Mouse (Mus musculus) liver, embryonic 11.5 days (tissue): ENCODE measurements at regions not wholly inside any gene's neighbourhood (a gene's known extent, or its start where the extent isn't known, plus 50 kb on each side); places are given as distances from the start of the nearest gene placed in this dataset.

Experiments
- ATAC-seq: fragments of 200-750 bp; cut with Nextera tagmentation; replicated peaks from 2 replicates; pipeline ENCODE4 v1.8.0; 2017; ENCODE audit warnings: moderate number of reproducible peaks, mild to moderate bottlenecking, moderate TSS enrichment, moderate library complexity; ENCODE audit not compliant: low FRiP score
- DNase-seq: peaks from one replicate; pipeline ENCODE4 v3.0.0-alpha.2; 2017; ENCODE audit warnings: low spot score
- H3K27ac ChIP-seq: fragments of 300-500 bp; sonication (generic); 2 replicates; pipeline ENCODE4 v1.5.1; 2014; ENCODE audit warnings: mild to moderate bottlenecking, low read depth, low read length, control low read depth
- H3K27me3 ChIP-seq: fragments of 300-500 bp; sonication (generic); replicated peaks from 2 replicates; pipeline ENCODE4 v1.6.1; 2014; ENCODE audit warnings: low read length, mixed read lengths; ENCODE audit not compliant: control insufficient read depth, insufficient read depth
- H3K36me3 ChIP-seq: fragments of 300-500 bp; sonication (generic); 2 replicates; pipeline ENCODE4 v1.6.1; 2014; ENCODE audit warnings: mild to moderate bottlenecking, low read length, moderate library complexity, mixed read lengths; ENCODE audit not compliant: control insufficient read depth, insufficient read depth
- H3K4me1 ChIP-seq: fragments of 300-500 bp; sonication (generic); replicated peaks from 2 replicates; pipeline ENCODE4 v1.6.1; 2014; ENCODE audit warnings: low read length, mixed read lengths; ENCODE audit not compliant: control insufficient read depth, insufficient read depth
- H3K4me2 ChIP-seq: fragments of 300-500 bp; sonication (generic); 2 replicates; pipeline ENCODE4 v1.6.1; 2014; ENCODE audit warnings: mild to moderate bottlenecking, control low read depth, moderate library complexity
- H3K4me3 ChIP-seq: fragments of 300-500 bp; sonication (generic); 2 replicates; pipeline ENCODE4 v1.5.1; 2014; ENCODE audit warnings: low read depth, low read length, control low read depth
- H3K9ac ChIP-seq: fragments of 300-500 bp; sonication (generic); 2 replicates; pipeline ENCODE4 v1.6.1; 2014; ENCODE audit warnings: low read depth, low read length, control low read depth
- H3K9me3 ChIP-seq: fragments of 300-500 bp; sonication (generic); 2 replicates; pipeline ENCODE4 v1.6.1; 2016; ENCODE audit warnings: low read length, inconsistent platforms, mixed read lengths; ENCODE audit not compliant: control insufficient read depth
- WGBS: fragments of 180-500 bp; shearing (Covaris S2); extraction: QIAGEN DNeasy Blood & Tissue Kit; methylation state at CpG from one replicate; pipeline ENCODE4 v1.1.7; 2014; 5-methylcytosine and 5-hydroxymethylcytosine counted together

DNA sequence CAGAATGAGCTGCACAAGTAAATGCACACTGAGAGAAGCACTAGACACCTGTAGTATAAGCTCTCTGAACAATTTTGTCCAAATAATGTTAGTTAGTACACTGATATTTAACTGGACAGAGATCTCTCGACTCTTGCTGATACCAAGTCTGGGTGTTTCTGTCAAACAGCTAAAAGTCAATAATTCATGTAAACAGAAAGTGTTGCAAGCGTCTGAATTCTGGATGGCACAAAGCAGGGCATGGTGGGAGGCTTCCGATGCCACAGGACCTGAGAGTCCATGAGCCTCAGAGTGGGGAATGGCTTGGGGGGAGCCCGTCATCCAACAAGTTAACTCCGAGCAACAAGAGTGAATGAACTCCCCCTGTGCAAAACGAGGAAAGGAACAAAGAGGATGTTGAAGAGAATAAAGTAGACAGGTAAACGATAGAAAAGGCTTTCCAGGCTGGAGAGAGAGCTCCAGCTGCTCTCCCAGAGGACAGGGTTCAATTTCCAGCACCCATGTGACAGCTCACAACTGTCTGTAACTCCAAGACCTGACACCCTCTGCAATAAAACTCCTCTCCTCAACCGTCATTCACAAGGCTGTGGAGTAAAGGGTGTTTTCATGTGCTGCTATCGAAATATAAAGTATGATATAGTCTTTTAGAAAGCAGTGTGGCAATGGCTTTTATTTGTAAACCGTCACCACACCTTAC, 60.4 kb upstream of the Lrig2 start:
- no peak overlapping the region for H3K9ac ChIP-seq
- H3K27me3 ChIP-seq, result no peaks in the 10 kb centered on the region
- no peak overlapping the region for H3K4me3 ChIP-seq
- H3K27ac ChIP-seq, result no peak overlapping the region
- no peaks in the 10 kb centered on the region for H3K9me3 ChIP-seq
- 62% methylated on average over 10 of the region's 10 CpGs for WGBS
- H3K4me2 ChIP-seq, result no peak overlapping the region
- DNase-seq (no peak), ATAC-seq (no peak)
- H3K36me3 ChIP-seq, result no peaks in the 10 kb centered on the region
- no peaks in the 10 kb centered on the region for H3K4me1 ChIP-seq

DNA sequence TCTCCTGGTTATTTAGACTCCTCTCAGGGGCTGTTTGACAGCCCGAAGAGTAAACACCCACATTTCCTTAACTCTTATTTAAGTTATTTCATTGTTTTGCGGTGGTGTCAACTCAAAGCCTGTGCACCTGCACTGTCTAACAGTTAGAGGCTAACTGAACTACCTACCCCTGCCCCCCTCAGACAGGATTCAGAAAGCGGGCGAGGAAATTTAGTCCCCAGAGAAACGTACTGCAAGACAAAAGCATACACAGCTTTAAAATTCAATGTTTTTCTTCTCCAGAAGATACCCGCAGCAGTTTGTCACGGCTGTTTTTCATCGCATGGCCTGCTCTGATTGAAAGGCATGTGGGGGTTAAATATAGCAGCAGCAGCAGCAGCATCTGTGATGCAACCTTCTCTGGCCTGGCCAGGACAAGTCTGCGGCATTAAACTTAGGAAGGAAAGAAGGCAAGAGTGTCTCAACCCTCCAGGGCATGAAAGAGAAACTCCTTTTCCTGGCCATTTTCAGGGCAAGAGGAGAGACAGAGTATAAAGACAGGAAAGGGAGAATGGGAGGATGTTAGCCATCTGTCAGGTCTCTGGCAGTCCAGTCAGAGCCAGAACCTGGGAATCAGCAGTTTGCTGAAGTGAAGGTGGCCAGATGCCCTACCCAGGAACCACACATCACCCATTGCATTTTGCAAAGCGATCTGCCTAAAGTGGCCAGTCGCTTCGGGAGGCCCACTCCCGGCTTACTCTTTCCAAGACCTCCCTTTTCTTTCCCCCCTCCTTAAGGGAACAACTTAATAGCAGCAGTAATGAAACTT, 53.9 kb upstream of the Lrig2 start:
- no peak overlapping the region for H3K4me2 ChIP-seq

DNA sequence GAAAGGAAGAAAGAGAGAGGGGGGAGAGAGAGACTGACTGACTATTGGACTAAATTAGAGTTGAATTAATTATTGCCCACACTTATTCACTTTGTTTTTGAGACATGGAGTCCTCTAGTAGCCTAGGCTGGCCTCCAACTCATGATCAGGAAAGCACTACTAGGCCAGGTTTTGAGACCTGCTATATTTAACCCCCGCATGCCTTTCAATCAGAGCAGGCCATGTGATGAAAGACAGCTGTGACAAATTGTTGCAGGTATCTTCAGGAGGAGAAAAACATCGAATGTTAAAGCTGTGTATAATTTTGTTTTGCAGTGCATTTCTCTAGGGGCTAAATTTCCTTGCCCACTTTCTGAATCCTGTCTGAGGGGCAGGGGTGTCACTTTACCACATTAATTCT, 53.1 kb upstream of the Lrig2 start:
- whole genome bisulfite sequencing, result 70% methylated on average over 2 of the region's 2 CpGs
- Histone ChIP-seq H3K4me1 (no peaks in the 10 kb centered on the region; the same call in 1 of the 2 replicates), H3K27ac (no peak overlapping the region), H3K27me3 (no peaks in the 10 kb centered on the region), H3K9me3 (no peaks in the 10 kb centered on the region), H3K36me3 (no peaks in the 10 kb centered on the region), H3K4me3 (no peak overlapping the region), H3K9ac (no peak overlapping the region), H3K4me2 (no peak overlapping the region)
- DNase-seq, result no peak
- no peak for ATAC-seq

More for the DNA sequence above, 53.9 kb upstream of the Lrig2 start:
- WGBS, result 66% methylated on average over 13 of the region's 13 CpGs
- no peak overlapping the region for H3K4me3 ChIP-seq
- no peaks in the 10 kb centered on the region; the same call in 1 of the 2 replicates for H3K4me1 ChIP-seq
- H3K36me3 ChIP-seq, result no peaks in the 10 kb centered on the region
- DNase-seq (no peak), ATAC-seq (no peak)
- H3K9ac ChIP-seq, result no peak overlapping the region
- no peak overlapping the region for H3K27ac ChIP-seq
- no peaks in the 10 kb centered on the region for H3K9me3 ChIP-seq
- no peaks in the 10 kb centered on the region for H3K27me3 ChIP-seq

DNA sequence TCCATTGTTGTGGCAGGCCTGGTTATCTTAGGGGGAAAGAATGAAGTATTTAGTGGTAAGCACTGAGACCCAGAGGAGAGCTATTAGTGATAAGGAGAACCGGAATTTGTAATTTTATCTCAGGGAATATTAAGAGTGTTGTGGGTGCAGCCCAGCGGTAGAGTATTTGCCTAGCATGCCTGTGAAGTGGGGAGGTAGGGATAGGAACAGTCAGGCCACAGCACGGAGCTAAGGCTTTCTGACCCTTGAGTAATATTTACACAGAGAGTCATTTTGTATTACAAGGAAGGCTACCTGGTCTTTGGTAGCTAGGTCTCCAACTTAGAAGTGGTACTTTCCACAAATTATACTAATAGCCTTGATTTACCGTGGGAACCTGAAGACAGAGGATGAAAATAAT, 49.8 kb upstream of the Lrig2 start:
- Histone ChIP-seq H3K27me3 (no peaks in the 10 kb centered on the region), H3K4me1 (no peaks in the 10 kb centered on the region; the same call in 1 of the 2 replicates), H3K4me3 (no peak overlapping the region), H3K27ac (no peak overlapping the region), H3K9ac (no peak overlapping the region), H3K4me2 (no peak overlapping the region), H3K36me3 (no peaks in the 10 kb centered on the region), H3K9me3 (no peaks in the 10 kb centered on the region)
- 40% methylated on average over 4 of the region's 4 CpGs for WGBS
- no peak for ATAC-seq
- DNase-seq, result no peak
